Mouse (Mus musculus) E14TG2a.4 (cell line): Measurements from ENCODE around the gene Nipsnap1.

Source experiments
- H3K27me3 ChIP-seq: 2 replicates; pipeline ENCODE4 v1.6.1; 2014; ENCODE audit warnings: low read length, control low read depth; ENCODE audit not compliant: insufficient read depth
- H3K36me3 ChIP-seq: 2 replicates; pipeline ENCODE4 v1.6.1; 2014; ENCODE audit warnings: low read length, control low read depth; ENCODE audit not compliant: insufficient read depth
- H3K4me1 ChIP-seq: replicated peaks from 2 replicates; pipeline ENCODE4 v1.6.1; 2014; ENCODE audit warnings: low read depth, low read length, control low read depth
- H3K4me3 ChIP-seq: replicated peaks from 2 replicates; pipeline ENCODE4 v1.5.1; 2014; ENCODE audit warnings: mild to moderate bottlenecking, low read length
- H3K9me3 ChIP-seq: 2 replicates; pipeline ENCODE4 v1.6.1; 2014; ENCODE audit warnings: low read length, control low read depth
- CTCF ChIP-seq: conservative IDR thresholded peaks from 2 replicates; pipeline ENCODE4 v1.5.1; 2014; ENCODE audit warnings: low read length
- NANOG ChIP-seq: IDR thresholded peaks from 2 replicates; pipeline ENCODE4 v1.6.1; 2014; ENCODE audit warnings: borderline replicate concordance, low read length, mixed read lengths
- POU5F1 ChIP-seq: IDR thresholded peaks from 2 replicates; pipeline ENCODE4 v1.6.1; 2014; ENCODE audit warnings: low read length, borderline replicate concordance

The Nipsnap1 gene

GRCm38 (mm10) chr11:4837342-4837741 is 36.4 kb upstream of the Nipsnap1 start:
- TF ChIP-seq CTCF (no peak), POU5F1 (no peak), NANOG (no peak)
- Histone ChIP-seq H3K4me3 (no peak overlapping the region), H3K36me3 (no peaks in the 10 kb centered on the region; the same call in 1 of the 2 replicates), H3K27me3 (no peaks in the 10 kb centered on the region), H3K9me3 (no peaks in the 10 kb centered on the region), H3K4me1 (peaks cover 32% of the 10 kb centered on the region)

GRCm38 (mm10) chr11:4838235-4838634 is 35.5 kb upstream of the Nipsnap1 start:
- Histone ChIP-seq H3K4me1 (peaks cover 31% of the 10 kb centered on the region), H3K27me3 (no peaks in the 10 kb centered on the region), H3K4me3 (no peak overlapping the region), H3K36me3 (no peaks in the 10 kb centered on the region; the same call in 1 of the 2 replicates), H3K9me3 (no peaks in the 10 kb centered on the region)
- no peak for TF ChIP-seq CTCF
- TF ChIP-seq POU5F1 = no peak
- TF ChIP-seq NANOG = no peak

GRCm38 (mm10) chr11:4840942-4841526 is 32.7 kb upstream of the Nipsnap1 start:
- no peaks in the 10 kb centered on the region for H3K9me3 ChIP-seq
- no peak for TF ChIP-seq CTCF
- no peak overlapping the region for H3K4me3 ChIP-seq
- H3K4me1 ChIP-seq = peaks cover 25% of the 10 kb centered on the region
- H3K27me3 ChIP-seq = no peaks in the 10 kb centered on the region
- H3K36me3 ChIP-seq = peaks cover 4% of the 10 kb centered on the region; the same call in 1 of the 2 replicates

- peaks cover 9% of the 10 kb centered on the region for H3K9me3 ChIP-seq
- peaks cover 15% of the 10 kb centered on the region for H3K36me3 ChIP-seq
- no peaks in the 10 kb centered on the region for H3K27me3 ChIP-seq
- peaks cover 34% of the 10 kb centered on the region for H3K4me1 ChIP-seq
- TF ChIP-seq CTCF (no peak), POU5F1 (no peak)
- H3K4me3 ChIP-seq = peak overlapping the region; percentile 99
These were observed 25.1 kb upstream of the Nipsnap1 start for GRCm38 (mm10) chr11:4848483-4849248.

GRCm38 (mm10) chr11:4849258-4849943 is 24.4 kb upstream of the Nipsnap1 start, which contains the start of gene Nf2:
Gene Nf2, minus strand, starts transcription at chr11:4849536.
- Histone ChIP-seq H3K4me3 (peak within 1 kb of the TSS; percentile 99), H3K9me3 (peaks cover 9% of the 10 kb centered on the region), H3K27me3 (no peaks in the 10 kb centered on the region), H3K36me3 (peaks cover 15% of the 10 kb centered on the region), H3K4me1 (peaks cover 37% of the 10 kb centered on the region)
- TF ChIP-seq POU5F1 = no peak
- TF ChIP-seq NANOG = no peak

DNA sequence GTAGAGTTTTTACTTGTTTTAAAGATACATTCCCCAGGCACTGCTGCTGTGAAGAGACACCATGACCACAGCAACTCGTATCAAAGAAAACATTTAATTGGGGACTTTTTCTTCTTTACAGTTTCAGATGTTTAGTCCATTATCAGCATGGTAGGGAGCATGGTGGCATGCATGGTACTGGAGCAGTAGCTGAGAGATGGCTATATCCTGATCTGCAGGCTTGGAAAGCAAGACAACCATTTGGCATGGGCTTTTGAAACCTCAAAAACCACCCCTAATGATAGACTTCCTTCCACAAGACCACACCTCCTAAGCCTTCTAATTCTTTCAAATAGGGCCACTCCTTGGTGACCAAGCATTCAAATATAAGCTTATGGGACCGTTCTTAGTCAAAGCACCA is 23.3 kb upstream of the Nipsnap1 start:
- Histone ChIP-seq H3K9me3 (peaks cover 9% of the 10 kb centered on the region), H3K27me3 (no peaks in the 10 kb centered on the region), H3K4me3 (peak overlapping the region; percentile 73), H3K4me1 (peaks cover 46% of the 10 kb centered on the region), H3K36me3 (peaks cover 15% of the 10 kb centered on the region)
- no peak for TF ChIP-seq CTCF
- no peak for TF ChIP-seq NANOG
- no peak for TF ChIP-seq POU5F1

DNA sequence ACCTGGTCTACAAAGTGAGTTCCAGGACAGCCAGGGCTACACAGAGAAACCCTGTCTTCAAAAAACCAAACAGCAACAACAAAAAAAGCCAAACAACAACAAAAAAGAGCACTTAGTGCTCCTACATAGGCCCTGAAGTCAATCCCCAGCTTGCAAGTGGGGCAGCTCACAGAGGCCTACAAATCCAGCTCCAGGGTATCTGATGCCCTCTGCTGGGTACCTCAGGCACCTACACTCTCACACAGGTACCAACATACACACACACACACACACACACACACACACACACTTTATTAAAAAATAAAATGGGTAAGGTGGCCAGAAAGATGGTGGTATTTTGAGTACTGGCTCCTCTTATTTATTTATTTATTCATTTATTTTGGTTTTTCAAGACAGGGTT is 20.7 kb upstream of the Nipsnap1 start:
- peaks cover 9% of the 10 kb centered on the region for H3K9me3 ChIP-seq
- H3K4me1 ChIP-seq = peaks cover 44% of the 10 kb centered on the region
- 0 out of 2 replicates have a peak, but pooled peaks cover 7% of the 10 kb centered on the region for H3K36me3 ChIP-seq
- H3K27me3 ChIP-seq = no peaks in the 10 kb centered on the region
- TF ChIP-seq POU5F1 = no peak
- TF ChIP-seq CTCF = peak; percentile 31; the same call in 1 of the 2 replicates
- no peak overlapping the region for H3K4me3 ChIP-seq

DNA sequence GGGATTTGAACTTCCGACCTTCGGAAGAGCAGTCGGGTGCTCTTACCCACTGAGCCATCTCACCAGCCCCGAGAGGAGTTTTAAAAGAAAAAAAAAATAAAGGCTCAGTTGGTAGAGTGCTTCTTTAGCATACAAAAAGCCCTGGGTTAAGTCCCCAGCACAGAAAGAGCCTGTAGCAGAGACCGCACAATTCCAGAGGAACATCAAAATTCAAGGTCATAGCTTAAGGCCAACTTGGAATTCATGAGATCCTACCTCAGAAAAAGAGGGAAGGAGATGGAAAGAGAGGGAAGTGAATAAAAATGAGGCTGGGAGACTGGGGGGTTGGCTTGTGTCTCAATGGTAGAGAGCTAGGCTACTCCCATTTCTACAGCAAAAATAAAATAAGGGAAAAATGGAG is 19.6 kb upstream of the Nipsnap1 start:
- Histone ChIP-seq H3K4me3 (no peak overlapping the region), H3K36me3 (0 out of 2 replicates have a peak, but pooled peaks cover 7% of the 10 kb centered on the region), H3K9me3 (peaks cover 9% of the 10 kb centered on the region), H3K4me1 (peaks cover 54% of the 10 kb centered on the region), H3K27me3 (no peaks in the 10 kb centered on the region)
- no peak for TF ChIP-seq POU5F1
- TF ChIP-seq NANOG = peak; percentile 35; the same call in 1 of the 2 replicates
- no peak for TF ChIP-seq CTCF
